Mouse (Mus musculus): ENCODE results near the gene E430018J23Rik. TPM values are rescaled to one million over a fixed set of nuclear protein-coding genes. Genes with fewer than 3 reads are reported as not detected.
A peak's percentile ranks its signal among the peaks of the same experiment; 100 is the strongest.
"Not testable (repeated sequence)": the region's sequence is repeated elsewhere in the genome, so short reads cannot be mapped to it uniquely, and the experiment has no call there.

Gene E430018J23Rik
- polyA plus RNA-seq, 1 experiment from 2014 or later: 7.0 TPM

DNA sequence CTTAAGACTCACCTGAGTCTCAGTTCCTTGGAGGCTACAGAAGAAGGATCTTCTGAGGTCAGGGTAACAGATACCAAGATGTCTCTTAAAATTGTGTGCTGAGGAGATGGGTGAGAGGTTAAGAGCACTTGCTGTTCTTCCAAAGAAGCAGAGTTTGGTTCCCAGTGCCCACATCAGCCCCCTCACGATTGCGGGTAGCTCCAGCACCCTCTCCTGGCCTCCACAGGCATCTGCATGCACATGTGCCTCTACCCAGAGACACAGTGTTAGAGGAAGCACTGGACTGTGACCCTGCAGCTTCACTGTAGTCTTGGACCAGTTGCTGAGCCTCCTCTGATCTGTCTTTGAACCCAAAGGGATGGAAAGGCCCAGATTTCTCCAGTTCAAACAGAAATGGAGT lies 9.6 kb upstream of the E430018J23Rik start:
- peaks cover 7% of the 10 kb centered on the region; the same call in 1 of the 2 replicates for H3K36me3 ChIP-seq
- no peak for ATAC-seq (ENCODE audit: borderline replicate concordance, extremely low read depth, low FRiP score, low TSS enrichment)
- no peak overlapping the region for H3K4me3 ChIP-seq
- no peak overlapping the region for H3K4me2 ChIP-seq
- no peak overlapping the region for H3K9ac ChIP-seq
- no peak overlapping the region for H3K27ac ChIP-seq
- H3K27me3 ChIP-seq: no peaks in the 10 kb centered on the region
- H3K4me1 ChIP-seq: peaks cover 9% of the 10 kb centered on the region; the same call in 1 of the 2 replicates
- H3K9me3 ChIP-seq: no peaks in the 10 kb centered on the region
- WGBS: 46% methylated on average over 2 of the region's 2 CpGs

DNA sequence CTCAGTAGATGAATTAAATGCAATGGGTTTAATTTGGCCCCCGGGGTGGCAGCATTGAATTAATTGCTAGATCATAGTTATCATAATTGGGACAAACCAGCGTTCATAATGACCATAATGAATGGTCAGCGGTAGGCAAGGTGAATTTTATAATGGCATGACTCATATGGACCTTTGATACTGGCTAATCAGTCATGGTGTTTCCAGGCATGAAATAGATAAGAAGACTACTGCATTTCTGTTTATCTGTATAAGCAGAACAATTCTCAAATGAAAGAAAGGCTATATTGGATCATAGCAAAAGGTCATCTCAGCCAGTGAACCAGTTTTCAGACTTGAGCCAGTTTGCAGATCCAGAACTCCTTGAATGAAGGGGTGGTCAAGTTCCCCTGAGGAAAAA lies 6.9 kb upstream of the E430018J23Rik start:
- ATAC-seq (ENCODE audit: borderline replicate concordance, extremely low read depth, low FRiP score, low TSS enrichment): no peak
- H3K27me3 ChIP-seq: no peaks in the 10 kb centered on the region
- WGBS: 56% methylated on average over 3 of the region's 3 CpGs
- H3K36me3 ChIP-seq: peaks cover 7% of the 10 kb centered on the region; the same call in 1 of the 2 replicates
- no peak overlapping the region for H3K27ac ChIP-seq
- no peak overlapping the region for H3K9ac ChIP-seq
- H3K4me2 ChIP-seq: no peak overlapping the region
- no peaks in the 10 kb centered on the region for H3K4me1 ChIP-seq
- no peak overlapping the region for H3K4me3 ChIP-seq
- no peaks in the 10 kb centered on the region for H3K9me3 ChIP-seq

DNA sequence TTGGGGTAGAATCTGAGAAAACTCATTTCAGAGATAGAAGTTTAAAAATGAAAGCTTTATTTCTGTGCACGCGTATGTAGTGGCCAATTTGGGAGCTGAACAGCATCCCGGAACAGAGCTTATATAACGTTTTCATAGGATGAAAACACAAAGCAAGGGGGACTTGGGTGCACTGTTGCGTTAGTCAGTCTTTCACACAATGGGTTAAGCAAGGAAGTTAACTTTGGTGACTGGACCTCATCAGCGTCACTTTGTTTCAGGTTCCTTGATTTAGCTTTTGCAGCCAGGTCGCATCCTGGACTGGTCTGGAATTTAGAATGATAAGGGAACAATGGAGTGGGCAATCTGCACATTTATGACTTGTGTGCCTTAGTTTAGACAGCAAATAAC lies 510 bp upstream of the E430018J23Rik start:
- no peak; the same call in 1 of the 2 replicates for ATAC-seq (ENCODE audit: borderline replicate concordance, extremely low read depth, low FRiP score, low TSS enrichment)
- H3K4me2 ChIP-seq: peak overlapping the region; percentile 86
- no peaks in the 10 kb centered on the region for H3K27me3 ChIP-seq
- H3K4me3 ChIP-seq: peak overlapping the region; percentile 66
- no peaks in the 10 kb centered on the region for H3K9me3 ChIP-seq
- 11% methylated on average over 7 of the region's 7 CpGs for WGBS
- peaks cover 13% of the 10 kb centered on the region for H3K4me1 ChIP-seq
- H3K27ac ChIP-seq: peak overlapping the region; percentile 85; the same call in 1 of the 2 replicates
- peak overlapping the region; percentile 49 for H3K9ac ChIP-seq
- peaks cover 7% of the 10 kb centered on the region; the same call in 1 of the 2 replicates for H3K36me3 ChIP-seq

DNA sequence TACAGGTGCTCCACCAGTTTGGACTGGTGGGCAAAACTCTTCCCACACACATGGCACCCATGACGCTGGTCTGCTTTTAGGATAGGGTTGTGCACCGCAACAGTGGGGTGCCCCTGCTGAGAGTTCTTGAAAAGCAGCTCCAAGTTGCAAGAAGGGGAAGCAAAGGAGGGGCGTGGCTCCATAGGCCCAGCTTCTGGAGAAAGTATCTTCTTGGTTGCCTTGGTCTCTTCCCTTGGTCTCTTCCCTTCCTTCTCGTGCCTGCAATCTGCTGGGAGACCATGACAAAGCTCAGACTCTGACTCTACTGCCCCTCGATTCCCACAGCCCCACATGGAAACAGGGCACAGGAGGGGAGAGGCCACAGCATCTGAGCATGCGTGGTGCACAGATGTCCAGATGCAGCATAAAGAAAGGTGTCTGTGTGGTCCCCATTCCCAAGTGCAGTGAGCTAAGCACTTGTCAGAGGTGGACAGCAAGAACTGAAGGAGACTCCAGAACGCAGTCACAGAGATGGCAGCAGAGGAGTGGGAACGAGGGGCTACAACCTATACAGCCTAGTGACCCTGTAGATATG lies 1.1 kb downstream of the E430018J23Rik start:
- ATAC-seq (ENCODE audit: borderline replicate concordance, extremely low read depth, low FRiP score, low TSS enrichment): no peak
- Histone ChIP-seq H3K27ac (no peak overlapping the region), H3K9ac (peak overlapping the region; percentile 82), H3K4me3 (peak overlapping the region; percentile 66), H3K36me3 (peaks cover 7% of the 10 kb centered on the region; the same call in 1 of the 2 replicates), H3K4me2 (peak overlapping the region; percentile 86), H3K4me1 (peaks cover 13% of the 10 kb centered on the region), H3K9me3 (no peaks in the 10 kb centered on the region), H3K27me3 (no peaks in the 10 kb centered on the region)
- 77% methylated on average over 8 of the region's 8 CpGs for WGBS

DNA sequence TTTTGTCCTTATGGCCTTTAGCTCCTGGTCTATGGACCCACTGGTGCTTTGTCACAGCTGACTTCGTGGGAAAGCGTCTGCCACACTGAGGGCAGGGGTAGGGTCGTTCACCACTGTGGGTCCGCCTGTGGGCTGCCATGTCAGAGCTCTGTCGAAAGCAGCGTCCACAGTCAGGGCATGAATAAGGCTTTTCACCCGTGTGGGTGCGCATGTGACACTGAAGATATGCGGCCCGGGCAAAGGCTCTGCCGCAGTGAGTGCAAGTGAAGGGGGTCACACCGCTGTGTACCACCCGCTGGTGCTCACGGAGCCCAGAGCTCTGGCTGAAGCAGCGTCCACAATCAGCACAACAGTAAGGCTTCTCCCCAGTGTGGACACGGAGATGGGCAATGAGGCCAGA lies 1.9 kb downstream of the E430018J23Rik start:
- Histone ChIP-seq H3K4me1 (peaks cover 13% of the 10 kb centered on the region), H3K36me3 (peaks cover 7% of the 10 kb centered on the region; the same call in 1 of the 2 replicates), H3K9ac (no peak overlapping the region), H3K4me3 (no peak overlapping the region), H3K4me2 (no peak overlapping the region), H3K9me3 (no peaks in the 10 kb centered on the region), H3K27ac (no peak overlapping the region), H3K27me3 (no peaks in the 10 kb centered on the region)
- ATAC-seq (ENCODE audit: borderline replicate concordance, extremely low read depth, low FRiP score, low TSS enrichment): no peak
- 95% methylated on average over 16 of the region's 16 CpGs for WGBS

DNA sequence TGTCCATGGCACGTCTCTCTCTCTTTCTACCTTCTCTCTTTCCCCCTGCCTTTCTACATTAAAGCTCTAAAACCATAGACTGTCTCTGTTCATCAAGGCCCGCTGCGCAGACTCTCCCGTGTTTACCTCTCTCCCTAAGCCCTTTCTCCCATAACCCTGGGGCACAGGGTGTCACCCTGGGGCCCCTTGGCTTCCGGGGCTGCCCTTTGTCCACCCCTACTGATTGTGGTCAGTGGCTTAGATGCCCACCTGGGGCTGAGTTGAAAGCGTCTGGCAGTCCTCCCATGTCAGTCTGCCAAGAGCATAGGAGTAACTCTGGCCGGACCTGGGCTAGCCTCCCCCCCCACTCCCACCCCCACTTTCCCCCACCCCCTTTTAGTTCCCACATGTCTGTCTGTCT lies 3.1 kb downstream of the E430018J23Rik start:
- Histone ChIP-seq H3K4me1 (peaks cover 13% of the 10 kb centered on the region), H3K4me2 (no peak overlapping the region), H3K36me3 (peaks cover 11% of the 10 kb centered on the region), H3K9ac (no peak overlapping the region), H3K27ac (no peak overlapping the region), H3K9me3 (no peaks in the 10 kb centered on the region), H3K4me3 (no peak overlapping the region), H3K27me3 (no peaks in the 10 kb centered on the region)
- no peak for ATAC-seq (ENCODE audit: borderline replicate concordance, extremely low read depth, low FRiP score, low TSS enrichment)
- 68% methylated on average over 7 of the region's 7 CpGs for WGBS

DNA sequence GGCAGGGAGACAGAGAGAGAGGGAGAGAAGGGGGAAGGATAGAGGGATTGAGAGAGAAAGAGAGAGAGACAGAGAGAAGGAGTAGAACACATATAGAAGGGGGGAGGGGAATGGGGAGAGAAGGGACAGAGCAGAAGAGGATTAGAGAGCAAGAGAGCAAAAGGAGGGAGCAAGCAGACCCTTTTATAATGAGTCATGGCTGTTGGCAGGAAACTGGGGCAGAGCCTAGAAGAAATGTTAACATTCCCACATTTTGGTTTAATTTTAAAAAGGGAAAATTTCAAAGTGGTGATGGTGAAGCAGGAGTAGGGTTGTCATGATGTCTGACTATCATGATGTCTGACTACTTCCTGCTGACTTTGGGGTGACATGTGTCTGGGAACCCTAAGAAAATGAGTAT lies 5.2 kb downstream of the E430018J23Rik start:
- not testable (repeated sequence) for ATAC-seq (ENCODE audit: borderline replicate concordance, extremely low read depth, low FRiP score, low TSS enrichment); H3K4me1 ChIP-seq; H3K27ac ChIP-seq; H3K4me3 ChIP-seq; H3K9ac ChIP-seq; H3K27me3 ChIP-seq; H3K9me3 ChIP-seq; H3K4me2 ChIP-seq
- H3K36me3 ChIP-seq: peaks cover 23% of the 10 kb centered on the region

DNA sequence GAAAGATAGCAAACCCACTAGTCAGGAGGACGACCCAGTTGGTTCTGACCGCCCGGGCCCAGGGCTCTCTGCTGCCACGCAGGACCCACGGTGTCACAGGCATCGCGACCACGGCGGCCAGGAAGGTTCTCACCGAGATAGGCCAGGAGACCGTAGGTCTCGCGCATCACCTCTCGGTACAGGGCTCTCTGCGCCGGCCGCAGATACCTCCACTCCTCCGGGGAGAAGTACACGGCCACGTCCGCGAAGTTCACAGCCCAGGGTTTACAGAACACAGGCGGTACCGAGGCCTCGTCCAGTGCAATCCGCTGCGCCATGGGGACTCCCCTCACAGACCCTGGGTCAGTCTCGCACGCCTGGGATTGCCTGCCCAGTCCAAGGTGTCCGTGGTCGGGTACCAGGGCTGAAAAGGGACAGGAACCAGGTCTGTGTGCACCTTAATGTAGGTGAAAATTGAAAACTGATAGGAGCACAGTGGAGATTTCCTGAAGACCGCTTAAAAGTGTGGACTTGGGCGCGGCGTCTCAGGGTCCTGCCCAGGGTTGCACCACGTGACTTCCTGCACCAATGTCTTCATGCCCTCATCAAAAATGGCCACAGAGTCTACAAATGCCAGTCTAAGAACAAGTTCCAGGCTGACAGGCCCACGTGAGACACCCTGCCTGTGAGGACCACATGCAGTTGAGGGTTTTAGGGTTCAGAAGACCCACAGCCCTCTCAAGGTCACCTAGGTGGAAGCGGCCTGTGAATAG lies 6.6 kb downstream of the E430018J23Rik start, which contains the start of gene 9130019O22Rik:
9130019O22Rik (minus strand) TSS at position 526 of the 752 bp plus-strand sequence.
- Histone ChIP-seq H3K36me3 (peaks cover 26% of the 10 kb centered on the region), H3K4me3 (peak within 1 kb of the TSS; percentile 57), H3K4me1 (no peaks in the 10 kb centered on the region), H3K4me2 (peak within 1 kb of the TSS; percentile 79), H3K9me3 (no peaks in the 10 kb centered on the region), H3K9ac (peak within 1 kb of the TSS; percentile 64), H3K27ac (peak within 1 kb of the TSS; percentile 41; the same call in 1 of the 2 replicates), H3K27me3 (no peaks in the 10 kb centered on the region)
- WGBS: 10% methylated on average over 38 of the region's 38 CpGs
- peak; percentile 88 for ATAC-seq (ENCODE audit: borderline replicate concordance, extremely low read depth, low FRiP score, low TSS enrichment)

DNA sequence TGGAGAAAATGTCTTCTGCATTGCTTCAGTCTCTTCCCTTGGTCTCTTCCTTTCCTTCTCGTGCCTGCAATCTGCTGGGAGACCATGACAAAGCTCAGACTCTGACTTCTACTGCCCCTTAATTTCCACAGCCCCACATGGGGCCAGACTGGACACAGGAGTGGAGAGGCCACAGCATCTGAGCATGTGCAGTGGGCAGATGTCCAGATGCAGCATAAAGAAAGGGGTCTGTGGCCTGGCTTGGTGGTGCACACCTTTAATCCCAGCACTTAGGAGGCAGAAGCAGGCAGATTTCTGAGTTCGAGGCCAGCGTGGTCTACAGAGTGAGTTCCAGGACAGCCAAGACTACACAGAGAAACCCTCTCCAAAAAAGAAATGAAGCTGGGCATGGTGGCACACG lies 7.9 kb downstream of the E430018J23Rik start:
- H3K9me3 ChIP-seq; H3K27ac ChIP-seq; ATAC-seq (ENCODE audit: borderline replicate concordance, extremely low read depth, low FRiP score, low TSS enrichment); H3K4me2 ChIP-seq; H3K9ac ChIP-seq; H3K4me3 ChIP-seq; H3K27me3 ChIP-seq; H3K4me1 ChIP-seq: not testable (repeated sequence)
- H3K36me3 ChIP-seq: peaks cover 20% of the 10 kb centered on the region
- 93% methylated on average over 4 of the region's 4 CpGs for WGBS

DNA sequence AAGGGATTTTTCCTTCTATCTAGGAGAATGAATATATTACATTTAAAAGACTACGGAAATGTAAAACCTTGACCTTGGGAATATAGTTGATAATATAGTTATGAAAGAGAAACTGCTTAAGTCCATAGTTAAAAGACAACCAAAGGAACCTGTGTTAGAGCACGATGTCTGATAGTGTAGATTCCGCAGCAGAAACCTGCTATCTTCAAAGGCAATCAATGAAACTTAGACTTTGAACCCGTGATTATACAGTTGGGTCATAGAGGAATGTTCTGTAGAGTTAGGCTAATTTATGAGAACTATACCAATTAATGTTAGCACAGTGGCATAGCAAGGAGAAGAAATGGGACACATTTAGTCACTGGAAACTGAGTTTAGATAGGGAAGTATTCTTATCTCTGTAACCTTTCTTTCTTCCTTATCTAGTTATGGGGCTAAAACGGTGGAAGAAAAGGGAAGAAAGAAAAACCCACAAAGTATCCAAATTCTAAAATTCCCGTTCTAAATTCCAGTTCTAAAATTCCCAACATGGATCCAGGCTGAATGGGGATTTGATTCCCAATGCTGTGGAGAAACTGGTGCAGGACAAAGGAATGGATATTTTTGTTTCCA lies 15.0 kb downstream of the E430018J23Rik start:
- no peak for ATAC-seq (ENCODE audit: borderline replicate concordance, extremely low read depth, low FRiP score, low TSS enrichment)
- H3K9ac ChIP-seq: no peak overlapping the region
- 67% methylated on average over 6 of the region's 6 CpGs for WGBS

DNA sequence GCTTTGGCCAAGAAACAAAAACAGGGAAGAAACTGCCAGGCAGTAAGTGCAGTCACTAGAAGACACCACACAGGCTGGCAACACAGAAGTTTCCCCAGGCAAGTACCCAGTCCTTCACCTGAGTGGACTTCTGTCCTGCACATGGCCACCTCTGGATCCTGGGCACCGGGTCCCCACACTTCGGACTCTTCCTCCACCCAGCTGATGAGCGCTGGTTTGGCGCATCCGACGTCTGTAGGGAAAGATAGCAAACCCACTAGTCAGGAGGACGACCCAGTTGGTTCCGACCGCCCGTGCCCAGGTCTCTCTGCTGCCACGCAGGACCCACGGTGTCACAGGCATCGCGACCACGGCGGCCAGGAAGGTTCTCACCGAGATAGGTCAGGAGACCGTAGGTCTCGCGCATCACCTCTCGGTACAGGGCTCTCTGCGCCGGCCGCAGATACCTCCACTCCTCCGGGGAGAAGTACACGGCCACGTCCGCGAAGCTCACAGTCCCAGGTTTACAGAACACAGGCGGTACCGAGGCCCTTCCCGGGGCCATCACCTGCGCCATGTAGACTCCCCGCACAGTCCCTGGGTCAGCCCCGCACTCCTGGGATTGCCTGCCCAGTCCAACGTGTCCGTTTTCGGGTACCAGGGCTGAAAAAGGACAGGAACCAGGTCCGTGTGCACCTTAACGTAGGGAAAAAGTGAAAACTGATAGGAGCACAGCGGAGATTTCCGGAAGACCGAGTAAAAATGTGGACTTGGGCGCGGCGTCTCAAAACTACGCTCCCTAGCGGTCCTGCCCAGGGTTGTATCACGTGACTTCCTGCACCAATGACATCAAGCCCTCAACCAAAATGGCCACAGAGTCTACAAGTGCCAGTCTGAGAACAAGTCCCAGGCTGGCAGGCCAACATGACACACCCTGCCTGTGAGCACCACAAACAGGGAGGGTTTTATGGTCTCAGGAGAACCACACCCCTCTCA lies 17.9 kb downstream of the E430018J23Rik start, which contains the start of gene Zfp747:
Zfp747 (minus strand) TSS at position 780 of the 975 bp plus-strand sequence.
- not testable (repeated sequence) for H3K4me1 ChIP-seq, H3K36me3 ChIP-seq, H3K27me3 ChIP-seq, H3K9me3 ChIP-seq
- Histone ChIP-seq H3K4me2 (peak within 1 kb of the TSS; percentile 72), H3K27ac (peak within 1 kb of the TSS; percentile 78), H3K4me3 (peak within 1 kb of the TSS; percentile 69), H3K9ac (peak within 1 kb of the TSS; percentile 80)
- under 1% methylated on average over 49 of the region's 49 CpGs for WGBS
- peak; percentile 93 for ATAC-seq (ENCODE audit: borderline replicate concordance, extremely low read depth, low FRiP score, low TSS enrichment)

More for the DNA sequence above, 15.0 kb downstream of the E430018J23Rik start:
- Histone ChIP-seq H3K4me3 (no peak overlapping the region), H3K27ac (no peak overlapping the region), H3K4me1 (peaks cover 5% of the 10 kb centered on the region; the same call in 1 of the 2 replicates), H3K27me3 (no peaks in the 10 kb centered on the region), H3K36me3 (peaks cover 14% of the 10 kb centered on the region; the same call in 1 of the 2 replicates), H3K9me3 (no peaks in the 10 kb centered on the region), H3K4me2 (no peak overlapping the region)
